Mouse (Mus musculus): ENCODE measurements around the gene Fam20c. TPM values are rescaled to one million over a fixed set of nuclear protein-coding genes. Genes with fewer than 3 reads are reported as not detected.

Gene Fam20c
- polyA plus RNA-seq, 1 experiment from 2014 or later: 3.4 TPM

GRCm38 (mm10) chr5:138851296-138851780 lies 97.0 kb downstream of the Fam20c start:
- Histone ChIP-seq H3K4me2 (ENCODE audit: low read depth, low read length) (no peak overlapping the region), H3K4me1 (ENCODE audit: control insufficient read depth, insufficient read depth, low read length) (peaks cover 10% of the 10 kb centered on the region), H3K4me3 (ENCODE audit: low read length) (no peak overlapping the region), H3K36me3 (ENCODE audit: control insufficient read depth, insufficient read depth, low read length) (no peaks in the 10 kb centered on the region), H3K9ac (ENCODE audit: low read depth, low read length) (no peak overlapping the region), H3K9me3 (ENCODE audit: control insufficient read depth, low read length) (peaks cover 5% of the 10 kb centered on the region), H3K27me3 (replicated peaks; ENCODE audit: control insufficient read depth, insufficient read depth, low read length) (no peaks in the 10 kb centered on the region), H3K27ac (ENCODE audit: low read length) (no peak overlapping the region)
- WGBS: 89% methylated on average over 5 of the region's 5 CpGs
- ATAC-seq: no peak

- H3K4me1 ChIP-seq (ENCODE audit: control insufficient read depth, insufficient read depth, low read length): peaks cover 5% of the 10 kb centered on the region
- no peaks in the 10 kb centered on the region for H3K27me3 ChIP-seq (replicated peaks; ENCODE audit: control insufficient read depth, insufficient read depth, low read length)
- no peak overlapping the region for H3K27ac ChIP-seq (ENCODE audit: low read length)
- no peak overlapping the region for H3K9ac ChIP-seq (ENCODE audit: low read depth, low read length)
- H3K36me3 ChIP-seq (ENCODE audit: control insufficient read depth, insufficient read depth, low read length): no peaks in the 10 kb centered on the region
- ATAC-seq: no peak
- H3K4me3 ChIP-seq (ENCODE audit: low read length): no peak overlapping the region
- peaks cover 5% of the 10 kb centered on the region for H3K9me3 ChIP-seq (ENCODE audit: control insufficient read depth, low read length)
- H3K4me2 ChIP-seq (ENCODE audit: low read depth, low read length): no peak overlapping the region
- 67% methylated on average over 4 of the region's 4 CpGs for WGBS
These were observed 97.8 kb downstream of the Fam20c start for GRCm38 (mm10) chr5:138852151-138852550.

GRCm38 (mm10) chr5:138853349-138853748 lies 99.0 kb downstream of the Fam20c start:
- WGBS: 65% methylated on average over 2 of the region's 2 CpGs
- Histone ChIP-seq H3K27me3 (replicated peaks; ENCODE audit: control insufficient read depth, insufficient read depth, low read length) (no peaks in the 10 kb centered on the region), H3K4me2 (ENCODE audit: low read depth, low read length) (no peak overlapping the region), H3K36me3 (ENCODE audit: control insufficient read depth, insufficient read depth, low read length) (no peaks in the 10 kb centered on the region), H3K4me3 (ENCODE audit: low read length) (no peak overlapping the region), H3K9ac (ENCODE audit: low read depth, low read length) (no peak overlapping the region), H3K9me3 (ENCODE audit: control insufficient read depth, low read length) (peaks cover 5% of the 10 kb centered on the region), H3K4me1 (ENCODE audit: control insufficient read depth, insufficient read depth, low read length) (peaks cover 13% of the 10 kb centered on the region), H3K27ac (ENCODE audit: low read length) (no peak overlapping the region)
- ATAC-seq: no peak

GRCm38 (mm10) chr5:138857010-138857617 lies 102.8 kb downstream of the Fam20c start:
- peak; percentile 91 for ATAC-seq
- 0 out of 2 replicates have a peak overlapping the region, but pooled peaks have one; percentile 30 for H3K4me2 ChIP-seq (ENCODE audit: low read depth, low read length)
- 0 out of 2 replicates have a peak overlapping the region, but pooled peaks have one; percentile 18 for H3K9ac ChIP-seq (ENCODE audit: low read depth, low read length)
- WGBS: 34% methylated on average over 9 of the region's 9 CpGs
- H3K4me3 ChIP-seq (ENCODE audit: low read length): no peak overlapping the region
- no peaks in the 10 kb centered on the region for H3K27me3 ChIP-seq (replicated peaks; ENCODE audit: control insufficient read depth, insufficient read depth, low read length)
- peaks cover 10% of the 10 kb centered on the region for H3K4me1 ChIP-seq (ENCODE audit: control insufficient read depth, insufficient read depth, low read length)
- H3K36me3 ChIP-seq (ENCODE audit: control insufficient read depth, insufficient read depth, low read length): no peaks in the 10 kb centered on the region
- peaks cover 3% of the 10 kb centered on the region for H3K9me3 ChIP-seq (ENCODE audit: control insufficient read depth, low read length)
- peak overlapping the region; percentile 33; the same call in 1 of the 2 replicates for H3K27ac ChIP-seq (ENCODE audit: low read length)

- Histone ChIP-seq H3K4me1 (ENCODE audit: control insufficient read depth, insufficient read depth, low read length) (peaks cover 10% of the 10 kb centered on the region), H3K4me2 (ENCODE audit: low read depth, low read length) (no peak overlapping the region), H3K9me3 (ENCODE audit: control insufficient read depth, low read length) (no peaks in the 10 kb centered on the region), H3K4me3 (ENCODE audit: low read length) (no peak overlapping the region), H3K27ac (ENCODE audit: low read length) (no peak overlapping the region), H3K27me3 (replicated peaks; ENCODE audit: control insufficient read depth, insufficient read depth, low read length) (no peaks in the 10 kb centered on the region), H3K36me3 (ENCODE audit: control insufficient read depth, insufficient read depth, low read length) (no peaks in the 10 kb centered on the region), H3K9ac (ENCODE audit: low read depth, low read length) (0 out of 2 replicates have a peak overlapping the region, but pooled peaks have one; percentile 18)
- WGBS: 45% methylated on average over 13 of the region's 13 CpGs
- 0 out of 2 replicates have a peak, but pooled peaks have one; percentile 1 for ATAC-seq
These were observed 103.5 kb downstream of the Fam20c start for GRCm38 (mm10) chr5:138857811-138858251.

Other genes with a start within 250 kb of the Fam20c start
- not detected in 2 replicates for gene 1700123K08Rik, start 189.8 kb upstream of the Fam20c start, polyA plus RNA-seq (2015; fragmentation: Nextera tagmentation; extraction: Ambion mirVana)
- 43.1 TPM in 2 replicates for gene Zfp68, start 134.8 kb upstream of the Fam20c start, polyA plus RNA-seq (2015; fragmentation: Nextera tagmentation; extraction: Ambion mirVana)
- gene A430033K04Rik, start 131.7 kb upstream of the Fam20c start, polyA plus RNA-seq (2015; fragmentation: Nextera tagmentation; extraction: Ambion mirVana): 8.0 and 9.5 TPM in 2 replicates
- not detected in 2 replicates for gene Gm5294, start 65.6 kb downstream of the Fam20c start, polyA plus RNA-seq (2015; fragmentation: Nextera tagmentation; extraction: Ambion mirVana)
- 47.1 and 47.3 TPM in 2 replicates for gene Pdgfa, start 242.9 kb downstream of the Fam20c start, polyA plus RNA-seq (2015; fragmentation: Nextera tagmentation; extraction: Ambion mirVana)

Measured in intestine, embryonic 16.5 days (tissue).